Mouse (Mus musculus) CD4-positive, CD25-positive, alpha-beta regulatory T cell, adult 9 weeks (primary cell): ENCODE data around the gene Dmrtb1. TPM values are rescaled to one million over a fixed set of nuclear protein-coding genes. Genes with fewer than 3 reads are reported as not detected.

Experiments
- polyA plus RNA-seq: library from polyadenylated mRNA; unstranded; fragments of 100-300 nt; shearing (Covaris generic); gene quantifications from one replicate; pipeline ENCODE4 v1.2.1, GENCODE M21; 2017

The Dmrtb1 gene
- polyA plus RNA-seq = not detected

DNA sequence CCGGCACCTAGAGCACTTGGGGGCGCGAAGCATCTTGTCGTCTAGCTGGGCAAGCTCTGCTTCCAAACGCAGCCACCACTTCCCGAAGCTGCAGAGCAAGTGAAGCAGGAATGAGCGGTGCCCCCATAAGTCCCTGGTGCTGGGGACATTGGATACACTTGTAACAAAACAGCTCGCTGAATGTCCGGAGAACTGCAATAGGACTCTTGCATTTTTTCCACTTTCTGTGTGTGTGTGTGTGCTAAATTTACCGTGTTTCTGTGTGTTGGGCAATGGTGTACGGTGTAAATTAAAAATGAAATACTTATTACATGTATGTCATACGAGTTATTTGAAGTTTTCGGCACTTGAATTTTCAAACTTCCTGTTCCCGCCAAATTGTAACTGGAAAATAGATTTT, at the start of gene Dmrtb1:
Dmrtb1 (minus strand) TSS at position 101 of the 400 bp plus-strand sequence.

Other genes with a start within 250 kb of the Dmrtb1 start
- not detected for gene Glis1, start 249.6 kb downstream of the Dmrtb1 start, polyA plus RNA-seq
- gene Lrp8, start 118.0 kb upstream of the Dmrtb1 start, polyA plus RNA-seq = 0.58 TPM
- 158 TPM for gene Magoh, start 195.5 kb upstream of the Dmrtb1 start, polyA plus RNA-seq
- 75.4 TPM for gene 0610037L13Rik, start 205.6 kb upstream of the Dmrtb1 start, polyA plus RNA-seq
- 25.1 TPM for gene Cpt2, start 239.4 kb upstream of the Dmrtb1 start, polyA plus RNA-seq